Mouse (Mus musculus): ENCODE data around the gene Gal3st3. TPM values are rescaled to one million over a fixed set of nuclear protein-coding genes. Genes with fewer than 3 reads are reported as not detected.
"Not testable (repeated sequence)": the region's sequence is repeated elsewhere in the genome, so short reads cannot be mapped to it uniquely, and the experiment has no call there.

Gal3st3 gene
- polyA plus RNA-seq, 1 experiment from 2014 or later = 48.8 TPM

DNA sequence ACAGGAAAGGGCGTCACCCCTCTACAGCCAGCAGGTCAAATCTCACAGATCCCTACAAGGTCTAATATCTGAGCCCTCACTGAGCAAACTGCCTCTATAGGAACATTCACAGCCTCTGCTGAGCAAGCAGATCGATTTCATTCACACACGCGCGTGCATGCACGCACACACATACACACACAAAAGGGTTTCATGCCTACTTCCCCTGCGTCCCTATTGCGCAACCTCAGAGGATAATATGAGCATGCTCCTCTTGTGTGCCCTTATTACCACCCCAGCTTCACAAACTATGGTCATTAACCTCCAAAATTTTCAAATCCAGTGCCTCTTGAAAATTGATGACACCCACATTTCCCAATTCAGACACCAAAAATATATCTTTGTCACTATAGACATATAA lies 15.1 kb downstream of the Gal3st3 start:
- Histone ChIP-seq H3K4me3 (no peak overlapping the region), H3K9ac (no peak overlapping the region), H3K9me3 (no peaks in the 10 kb centered on the region), H3K27me3 (no peaks in the 10 kb centered on the region), H3K4me1 (replicated peaks) (no peaks in the 10 kb centered on the region), H3K36me3 (peaks cover 2% of the 10 kb centered on the region; the same call in 1 of the 2 replicates), H3K27ac (replicated peaks) (no peak overlapping the region), H3K4me2 (no peak overlapping the region)
- WGBS = 89% methylated on average over 8 of the region's 8 CpGs
- no peak for ATAC-seq (ENCODE audit: low FRiP score, low read depth)

DNA sequence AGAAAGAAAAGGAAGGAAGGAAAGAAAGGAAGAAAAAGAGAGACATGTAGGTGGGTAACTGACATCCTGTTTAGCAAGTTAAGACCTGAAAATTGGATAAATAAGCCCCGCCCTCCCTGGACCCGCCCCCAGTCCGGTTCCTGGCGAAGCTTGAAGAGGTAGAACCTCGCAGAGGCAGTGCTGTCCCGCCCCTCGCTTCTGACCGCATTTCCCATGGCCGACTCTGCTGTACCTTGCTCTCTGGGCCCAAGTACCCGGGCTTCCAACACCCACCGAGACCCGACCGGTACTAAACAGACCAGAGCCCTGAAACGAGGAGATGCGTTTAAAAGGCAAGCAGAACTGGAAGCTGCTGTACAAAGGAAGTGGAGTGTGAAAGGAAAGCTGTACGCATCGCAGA lies 25.7 kb downstream of the Gal3st3 start:
- no peak overlapping the region for H3K9ac ChIP-seq
- no peaks in the 10 kb centered on the region for H3K4me1 ChIP-seq (replicated peaks)
- no peaks in the 10 kb centered on the region for H3K27me3 ChIP-seq
- H3K36me3 ChIP-seq = no peaks in the 10 kb centered on the region
- H3K4me3 ChIP-seq = no peak overlapping the region
- no peak overlapping the region for H3K27ac ChIP-seq (replicated peaks)
- no peaks in the 10 kb centered on the region for H3K9me3 ChIP-seq
- 64% methylated on average over 17 of the region's 17 CpGs for WGBS
- no peak for ATAC-seq (ENCODE audit: low FRiP score, low read depth)
- no peak overlapping the region for H3K4me2 ChIP-seq

DNA sequence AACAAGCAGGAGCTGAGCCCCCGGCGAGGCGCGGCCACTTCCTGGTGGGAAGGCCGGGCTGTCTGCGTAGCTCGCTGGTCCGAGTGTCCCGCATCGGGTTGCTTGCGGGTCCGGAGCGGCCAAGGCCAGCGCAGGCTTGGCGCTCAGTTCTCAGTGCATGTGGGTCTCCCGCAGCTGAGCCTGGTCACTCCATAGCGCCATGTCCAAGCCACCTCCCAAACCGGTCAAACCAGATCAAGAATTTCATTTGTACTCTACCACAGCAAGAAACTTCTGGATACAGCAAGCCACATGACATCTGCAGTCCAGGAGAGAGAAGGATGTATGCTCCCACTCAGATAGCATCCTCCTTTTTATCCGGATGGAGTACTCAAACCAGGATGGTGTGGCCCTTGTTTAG lies 29.8 kb downstream of the Gal3st3 start:
- Histone ChIP-seq H3K4me1 (replicated peaks) (no peaks in the 10 kb centered on the region), H3K4me3 (no peak overlapping the region), H3K9ac (no peak overlapping the region), H3K9me3 (no peaks in the 10 kb centered on the region), H3K36me3 (no peaks in the 10 kb centered on the region), H3K27ac (replicated peaks) (no peak overlapping the region), H3K27me3 (no peaks in the 10 kb centered on the region), H3K4me2 (no peak overlapping the region)
- no peak for ATAC-seq (ENCODE audit: low FRiP score, low read depth)
- WGBS = 79% methylated on average over 19 of the region's 19 CpGs

GRCm38 (mm10) chr19:5334741-5335140 lies 36.6 kb downstream of the Gal3st3 start:
- H3K4me3 ChIP-seq = no peak overlapping the region
- H3K27ac ChIP-seq (replicated peaks) = no peak overlapping the region

GRCm38 (mm10) chr19:5335441-5335840 lies 37.3 kb downstream of the Gal3st3 start, which contains the start of gene Catsper1:
Catsper1 (plus strand) TSS chr19:5335741.
- 87% methylated on average over 6 of the region's 6 CpGs for WGBS
- Histone ChIP-seq H3K27me3 (no peaks in the 10 kb centered on the region), H3K9me3 (no peaks in the 10 kb centered on the region), H3K9ac (no peak within 1 kb of the TSS), H3K4me2 (no peak within 1 kb of the TSS), H3K4me1 (replicated peaks) (no peaks in the 10 kb centered on the region), H3K36me3 (no peaks in the 10 kb centered on the region), H3K4me3 (no peak within 1 kb of the TSS), H3K27ac (replicated peaks) (no peak within 1 kb of the TSS)
- no peak for ATAC-seq (ENCODE audit: low FRiP score, low read depth)

More at GRCm38 (mm10) chr19:5334741-5335140, 36.6 kb downstream of the Gal3st3 start:
- no peak overlapping the region for H3K4me2 ChIP-seq
- no peaks in the 10 kb centered on the region for H3K4me1 ChIP-seq (replicated peaks)
- no peak for ATAC-seq (ENCODE audit: low FRiP score, low read depth)
- 71% methylated on average over 5 of the region's 5 CpGs for WGBS
- no peaks in the 10 kb centered on the region for H3K9me3 ChIP-seq
- no peak overlapping the region for H3K9ac ChIP-seq
- no peaks in the 10 kb centered on the region for H3K27me3 ChIP-seq
- no peaks in the 10 kb centered on the region for H3K36me3 ChIP-seq

GRCm38 (mm10) chr19:5337975-5338374 lies 39.8 kb downstream of the Gal3st3 start:
- Histone ChIP-seq H3K4me3 (no peak overlapping the region), H3K9me3 (no peaks in the 10 kb centered on the region), H3K27me3 (no peaks in the 10 kb centered on the region), H3K36me3 (no peaks in the 10 kb centered on the region), H3K9ac (no peak overlapping the region), H3K27ac (replicated peaks) (no peak overlapping the region), H3K4me2 (no peak overlapping the region), H3K4me1 (replicated peaks) (no peaks in the 10 kb centered on the region)
- WGBS = 18% methylated on average over 5 of the region's 5 CpGs
- no peak for ATAC-seq (ENCODE audit: low FRiP score, low read depth)

DNA sequence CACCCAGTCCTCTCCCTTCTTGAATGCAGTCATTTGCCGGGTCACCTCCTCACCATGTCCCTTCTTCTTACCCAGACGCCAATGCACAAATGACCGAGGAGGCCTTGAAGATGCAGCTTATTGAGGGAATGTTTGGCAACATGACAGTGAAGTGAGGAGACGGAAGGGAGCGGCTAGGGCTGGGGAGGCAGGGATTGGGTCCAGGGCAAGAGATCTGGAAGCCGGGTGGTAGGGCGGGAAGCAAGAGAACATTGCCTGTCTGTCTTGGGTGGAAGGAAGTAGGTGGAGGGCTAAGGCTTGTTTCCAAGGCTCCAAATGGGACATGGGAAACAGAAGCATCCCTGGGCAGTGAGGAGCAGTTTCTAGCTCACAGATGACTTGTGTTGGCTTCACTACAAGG lies 43.2 kb downstream of the Gal3st3 start:
- no peak for ATAC-seq (ENCODE audit: low FRiP score, low read depth)
- no peak overlapping the region for H3K4me3 ChIP-seq
- H3K27me3 ChIP-seq = no peaks in the 10 kb centered on the region
- H3K9ac ChIP-seq = no peak overlapping the region
- H3K36me3 ChIP-seq = no peaks in the 10 kb centered on the region
- H3K4me2 ChIP-seq = no peak overlapping the region
- H3K9me3 ChIP-seq = no peaks in the 10 kb centered on the region
- no peak overlapping the region for H3K27ac ChIP-seq (replicated peaks)
- no peaks in the 10 kb centered on the region for H3K4me1 ChIP-seq (replicated peaks)
- 90% methylated on average over 7 of the region's 7 CpGs for WGBS

- ATAC-seq (ENCODE audit: low FRiP score, low read depth) = no peak
- Histone ChIP-seq H3K27ac (replicated peaks) (no peak overlapping the region), H3K4me3 (no peak overlapping the region), H3K9ac (no peak overlapping the region), H3K4me1 (replicated peaks) (peaks cover 10% of the 10 kb centered on the region), H3K27me3 (0 out of 2 replicates have a peak, but pooled peaks cover 4% of the 10 kb centered on the region), H3K9me3 (no peaks in the 10 kb centered on the region), H3K4me2 (no peak overlapping the region), H3K36me3 (no peaks in the 10 kb centered on the region)
- 79% methylated on average over 6 of the region's 6 CpGs for WGBS
Measured at GRCm38 (mm10) chr19:5345297-5346131, 47.4 kb downstream of the Gal3st3 start.

DNA sequence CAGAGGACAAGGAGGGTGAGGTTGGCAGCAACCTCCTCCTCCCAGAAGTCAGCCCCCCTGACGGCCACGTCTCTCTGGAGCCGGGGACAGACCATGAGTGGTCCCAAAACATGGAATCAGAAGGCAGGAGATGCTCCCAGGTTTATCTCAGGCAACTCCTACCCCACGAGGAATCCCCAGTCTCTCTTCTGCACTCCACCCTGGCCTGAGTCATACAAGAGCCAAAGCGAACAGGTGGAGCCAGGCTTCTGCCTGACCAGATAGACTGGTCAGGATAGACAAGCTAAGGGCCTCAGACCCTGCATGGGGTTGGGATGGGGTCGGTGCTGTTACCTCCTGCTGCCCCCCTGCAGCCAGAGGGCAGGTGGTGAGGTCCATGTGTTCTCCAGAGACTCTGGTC lies 49.9 kb downstream of the Gal3st3 start:
- Histone ChIP-seq H3K4me3 (no peak overlapping the region), H3K9me3 (no peaks in the 10 kb centered on the region), H3K9ac (no peak overlapping the region), H3K4me1 (replicated peaks) (peaks cover 10% of the 10 kb centered on the region), H3K36me3 (no peaks in the 10 kb centered on the region), H3K27ac (replicated peaks) (no peak overlapping the region), H3K27me3 (0 out of 2 replicates have a peak, but pooled peaks cover 4% of the 10 kb centered on the region), H3K4me2 (no peak overlapping the region)
- WGBS = 78% methylated on average over 6 of the region's 6 CpGs
- no peak for ATAC-seq (ENCODE audit: low FRiP score, low read depth)

DNA sequence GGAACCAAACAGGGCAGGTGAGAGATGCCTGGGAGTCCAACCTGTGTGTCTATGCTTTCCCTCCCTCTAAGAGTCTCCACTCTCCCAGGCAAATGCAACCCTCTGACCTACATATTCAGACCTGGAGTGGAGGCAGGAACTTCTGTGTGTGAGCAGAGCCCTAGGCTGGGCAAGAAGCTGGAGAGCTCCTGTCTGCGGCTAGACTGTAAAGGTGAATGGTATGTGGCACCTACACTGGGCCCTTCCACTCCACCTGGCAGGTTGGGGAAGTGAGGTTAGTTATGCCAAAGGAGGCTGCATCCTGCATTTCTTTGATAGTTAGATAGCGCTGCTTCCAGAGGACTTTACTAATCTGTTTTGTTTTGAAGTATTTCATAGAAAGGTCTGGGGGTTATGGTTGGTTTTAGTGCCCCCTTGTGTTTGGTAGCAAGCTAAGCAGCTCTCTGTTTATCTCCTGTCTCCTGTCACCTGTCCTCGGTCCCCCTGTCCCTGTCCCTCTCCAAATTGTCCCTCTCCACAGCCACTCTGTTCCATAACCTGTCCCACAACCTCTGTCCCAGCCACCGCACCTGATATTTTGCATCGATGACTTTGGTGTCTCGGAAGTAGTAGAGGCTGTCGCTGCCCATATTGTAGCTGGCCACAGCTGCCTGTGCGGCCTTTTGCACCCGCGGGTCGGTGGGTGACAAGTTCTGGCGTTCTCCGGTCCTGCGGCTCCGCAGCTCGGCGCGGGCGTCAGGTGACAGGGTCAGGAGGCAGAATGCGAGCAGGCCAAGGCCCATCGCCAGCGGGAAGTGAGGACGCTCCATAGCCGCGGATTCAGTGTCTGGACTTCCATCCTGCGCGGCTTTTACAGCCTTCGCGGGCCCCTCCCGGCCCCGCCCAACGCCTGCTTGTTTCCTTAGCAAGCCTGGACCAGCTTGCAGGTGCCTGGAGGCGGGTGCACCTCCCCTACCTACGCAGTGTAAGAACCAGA lies 50.7 kb downstream of the Gal3st3 start:
- WGBS = 4% methylated on average over 34 of the region's 34 CpGs

DNA sequence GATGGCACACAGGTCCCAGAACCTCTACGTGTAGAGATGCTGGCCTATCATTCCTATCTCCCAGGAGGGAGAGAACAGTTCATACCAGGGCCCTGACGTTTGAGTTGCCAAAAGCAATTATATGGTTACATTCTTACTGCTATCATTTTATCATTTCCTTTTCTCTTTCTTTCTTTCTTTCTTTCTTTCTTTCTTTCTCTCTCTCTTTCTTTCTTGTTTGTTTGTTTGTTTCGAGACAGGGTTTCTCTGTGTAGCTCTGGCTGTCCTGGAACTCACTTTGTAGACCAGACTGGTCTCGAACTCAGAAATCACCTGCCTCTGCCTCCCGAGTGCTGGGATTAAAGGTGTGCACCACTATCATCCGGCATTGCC lies 51.4 kb downstream of the Gal3st3 start, which contains the start of gene Cst6:
Cst6 (minus strand) TSS at position 73 of the 372 bp plus-strand sequence.
- H3K4me3 ChIP-seq = peak within 1 kb of the TSS; percentile 40
- not testable (repeated sequence) for H3K27me3 ChIP-seq; H3K4me1 ChIP-seq (replicated peaks); H3K9me3 ChIP-seq; H3K36me3 ChIP-seq; ATAC-seq (ENCODE audit: low FRiP score, low read depth); H3K27ac ChIP-seq (replicated peaks)
- 60% methylated on average over 6 of the region's 6 CpGs for WGBS
- peak within 1 kb of the TSS; percentile 51 for H3K9ac ChIP-seq
- H3K4me2 ChIP-seq = peak within 1 kb of the TSS; percentile 77

More for the DNA sequence above, 50.7 kb downstream of the Gal3st3 start:
- peak; percentile 59; the same call in 1 of the 2 replicates for ATAC-seq (ENCODE audit: low FRiP score, low read depth)
- no peak overlapping the region; the same call in 1 of the 2 replicates for H3K27ac ChIP-seq (replicated peaks)
- peak overlapping the region; percentile 40 for H3K4me3 ChIP-seq
- H3K4me1 ChIP-seq (replicated peaks) = peaks cover 10% of the 10 kb centered on the region
- H3K36me3 ChIP-seq = no peaks in the 10 kb centered on the region
- 0 out of 2 replicates have a peak, but pooled peaks cover 4% of the 10 kb centered on the region for H3K27me3 ChIP-seq
- peak overlapping the region; percentile 77 for H3K4me2 ChIP-seq
- peak overlapping the region; percentile 51 for H3K9ac ChIP-seq
- no peaks in the 10 kb centered on the region for H3K9me3 ChIP-seq

DNA sequence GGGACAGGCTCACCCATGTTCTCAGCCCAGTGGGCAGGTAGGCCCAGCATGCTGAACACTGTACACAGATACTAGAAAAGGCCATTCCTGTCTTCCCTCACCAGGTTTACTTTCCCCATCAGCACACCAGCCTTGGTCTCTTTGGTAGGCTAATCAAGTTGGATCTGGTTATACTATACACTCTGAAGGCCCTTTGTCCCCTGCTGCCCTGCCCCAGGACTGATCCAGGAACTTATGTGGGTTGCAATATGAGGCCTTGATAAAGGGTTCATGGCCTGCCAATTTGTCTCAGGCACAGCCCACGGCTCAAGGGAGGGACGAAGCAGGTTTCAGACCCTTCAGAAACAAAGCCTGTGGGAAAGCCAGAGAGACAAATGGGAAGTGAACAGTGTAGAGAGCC lies 55.5 kb downstream of the Gal3st3 start:
- Histone ChIP-seq H3K9ac (no peak overlapping the region), H3K4me3 (no peak overlapping the region), H3K4me1 (replicated peaks) (peaks cover 7% of the 10 kb centered on the region), H3K9me3 (no peaks in the 10 kb centered on the region), H3K27me3 (0 out of 2 replicates have a peak, but pooled peaks cover 4% of the 10 kb centered on the region), H3K27ac (replicated peaks) (no peak overlapping the region), H3K4me2 (no peak overlapping the region), H3K36me3 (no peaks in the 10 kb centered on the region)
- ATAC-seq (ENCODE audit: low FRiP score, low read depth) = no peak
- WGBS = 67% methylated on average over 2 of the region's 2 CpGs
